Mouse (Mus musculus) myocyte (in vitro differentiated cells): Measurements from ENCODE around the gene Olfr1371.
"Not testable (repeated sequence)": the region's sequence is repeated elsewhere in the genome, so short reads cannot be mapped to it uniquely, and the experiment has no call there.

ENCODE experiments used
- E2F4 ChIP-seq: IDR thresholded peaks from one replicate; pipeline ENCODE4 v1.6.1; 2011; ENCODE audit warnings: mild to moderate bottlenecking, control low read depth, moderate library complexity; ENCODE audit not compliant: insufficient read depth
- MYOD1 ChIP-seq, 3 experiments: IDR thresholded peaks; one replicate each; pipeline ENCODE4 v1.6.1; 2011; ENCODE audit warnings: control low read depth in 2 of 3, low read depth in 2 of 3, mild to moderate bottlenecking in 2 of 3, moderate library complexity in 1 of 3; ENCODE audit not compliant: insufficient read length in 2 of 3, control insufficient read depth in 1 of 3
- MYOG ChIP-seq, 3 experiments: IDR thresholded peaks; one replicate each; pipeline ENCODE4 v1.6.1; 2011; ENCODE audit warnings: control low read depth in 2 of 3, low read depth in 2 of 3, mild to moderate bottlenecking in 2 of 3; ENCODE audit not compliant: insufficient read length in 2 of 3, control insufficient read depth in 1 of 3, insufficient read depth in 1 of 3
- POLR2A ChIP-seq: IDR thresholded peaks from one replicate; pipeline ENCODE4 v1.6.1; 2011; ENCODE audit warnings: low read depth, mild to moderate bottlenecking, control low read depth, moderate library complexity; ENCODE audit not compliant: insufficient read length

DNA sequence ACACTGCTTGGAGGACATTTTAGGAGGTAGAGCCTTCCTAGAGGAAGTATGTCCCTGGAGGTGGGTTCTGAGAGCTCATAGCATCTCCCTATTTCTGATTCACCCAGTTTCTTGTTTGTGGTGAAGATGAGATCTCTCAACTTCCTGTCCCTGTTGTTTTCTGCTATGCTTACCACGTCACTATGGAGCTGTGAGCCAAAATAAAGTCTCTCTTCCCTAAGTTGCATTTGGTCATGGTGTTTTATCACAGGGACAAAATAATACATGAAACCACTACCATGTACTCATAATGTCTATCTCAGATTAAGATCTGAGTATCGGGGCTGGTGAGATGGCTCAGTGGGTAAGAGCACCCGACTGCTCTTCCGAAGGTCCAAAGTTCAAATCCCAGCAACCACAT lies 33.1 kb downstream of the Olfr1371 start:
- not testable (repeated sequence) for TF ChIP-seq POLR2A; MYOG (IDR thresholded peaks at IDR 0.05; ENCODE audit: control insufficient read depth in 1 of 3, insufficient read depth in 1 of 3, insufficient read length in 2 of 3, low read depth in 2 of 3); MYOD1 (IDR thresholded peaks at IDR 0.05; ENCODE audit: control insufficient read depth in 1 of 3, insufficient read length in 2 of 3, low read depth in 2 of 3); E2F4
